Mouse (Mus musculus): ENCODE results near the gene Rpa3. TPM values are rescaled to one million over a fixed set of nuclear protein-coding genes. Genes with fewer than 3 reads are reported as not detected.
A peak's percentile ranks its signal among the peaks of the same experiment; 100 is the strongest.

Gene Rpa3
- polyA plus RNA-seq, 1 experiment from 2014 or later, result 71.1 TPM

GRCm38 (mm10) chr6:8274387-8275054 lies 15.5 kb upstream of the Rpa3 start:
- Histone ChIP-seq H3K36me3 (replicated peaks; ENCODE audit: insufficient read depth, low read length) (peaks cover 8% of the 10 kb centered on the region; the same call in 1 of the 2 replicates), H3K4me1 (ENCODE audit: insufficient read depth) (peaks cover 4% of the 10 kb centered on the region), H3K4me2 (ENCODE audit: low read depth, low read length) (no peak overlapping the region), H3K9me3 (ENCODE audit: low read length) (no peaks in the 10 kb centered on the region), H3K4me3 (ENCODE audit: low read depth, low read length) (no peak overlapping the region), H3K9ac (replicated peaks) (no peak overlapping the region), H3K27ac (ENCODE audit: low read depth) (0 out of 2 replicates have a peak overlapping the region, but pooled peaks have one; percentile 12), H3K27me3 (ENCODE audit: insufficient read depth, low read length) (no peaks in the 10 kb centered on the region)
- DNase-seq (peak; percentile 66), ATAC-seq (peak; percentile 59; the same call in 1 of the 2 replicates)
- TF ChIP-seq EP300 (IDR thresholded peaks at IDR 0.05; ENCODE audit: low read depth) (no peak), CTCF (IDR thresholded peaks at IDR 0.05; ENCODE audit: low read depth) (peak; percentile 82)
- WGBS (ENCODE audit: insufficient replicate concordance), result 32% methylated on average over 6 of the region's 6 CpGs

DNA sequence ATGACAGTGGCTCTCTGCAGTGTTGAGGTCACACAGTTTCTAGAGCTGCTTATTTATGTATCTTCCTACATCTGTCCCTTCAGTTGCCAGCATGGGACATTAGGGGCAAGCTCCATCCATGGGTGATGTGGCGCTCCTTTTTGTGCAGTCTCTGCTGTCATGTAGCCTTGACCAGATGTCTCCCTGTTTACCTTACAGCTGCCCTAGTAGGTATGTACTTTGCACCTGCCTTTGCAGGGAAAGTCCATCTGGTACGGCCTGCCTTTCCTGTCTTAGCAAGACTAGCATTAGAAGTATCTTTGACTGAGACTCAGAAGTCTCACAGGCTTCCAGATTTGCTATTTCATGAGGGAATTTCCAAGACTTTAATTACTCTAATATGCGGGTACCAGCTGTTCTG lies 12.1 kb upstream of the Rpa3 start:
- no peak for TF ChIP-seq EP300 (IDR thresholded peaks at IDR 0.05; ENCODE audit: low read depth)
- no peak for TF ChIP-seq CTCF (IDR thresholded peaks at IDR 0.05; ENCODE audit: low read depth)
- WGBS (ENCODE audit: insufficient replicate concordance), result 64% methylated on average over 3 of the region's 3 CpGs
- Histone ChIP-seq H3K27ac (ENCODE audit: low read depth) (peak overlapping the region; percentile 62), H3K9ac (replicated peaks) (no peak overlapping the region), H3K9me3 (ENCODE audit: low read length) (no peaks in the 10 kb centered on the region), H3K27me3 (ENCODE audit: insufficient read depth, low read length) (no peaks in the 10 kb centered on the region), H3K4me2 (ENCODE audit: low read depth, low read length) (no peak overlapping the region), H3K4me3 (ENCODE audit: low read depth, low read length) (no peak overlapping the region), H3K36me3 (replicated peaks; ENCODE audit: insufficient read depth, low read length) (peaks cover 2% of the 10 kb centered on the region; the same call in 1 of the 2 replicates), H3K4me1 (ENCODE audit: insufficient read depth) (peaks cover 6% of the 10 kb centered on the region)
- ATAC-seq (peak; percentile 80), DNase-seq (no peak)

- no peak for DNase-seq
- TF ChIP-seq CTCF (IDR thresholded peaks at IDR 0.05; ENCODE audit: low read depth) (no peak), EP300 (IDR thresholded peaks at IDR 0.05; ENCODE audit: low read depth) (no peak)
- Histone ChIP-seq H3K9ac (replicated peaks) (peak overlapping the region; percentile 69), H3K36me3 (replicated peaks; ENCODE audit: insufficient read depth, low read length) (0 out of 2 replicates have a peak, but pooled peaks cover 3% of the 10 kb centered on the region), H3K4me2 (ENCODE audit: low read depth, low read length) (peak overlapping the region; percentile 76), H3K4me1 (ENCODE audit: insufficient read depth) (peaks cover 9% of the 10 kb centered on the region; the same call in 1 of the 2 replicates), H3K9me3 (ENCODE audit: low read length) (no peaks in the 10 kb centered on the region), H3K27ac (ENCODE audit: low read depth) (peak overlapping the region; percentile 88), H3K27me3 (ENCODE audit: insufficient read depth, low read length) (no peaks in the 10 kb centered on the region), H3K4me3 (ENCODE audit: low read depth, low read length) (peak overlapping the region; percentile 86)
- no peak for ATAC-seq
- under 1% methylated on average over 8 of the region's 8 CpGs for WGBS (ENCODE audit: insufficient replicate concordance)
Observed at GRCm38 (mm10) chr6:8259667-8260044, 683 bp upstream of the Rpa3 start.

- Histone ChIP-seq H3K9ac (replicated peaks) (peak overlapping the region; percentile 71), H3K27me3 (ENCODE audit: insufficient read depth, low read length) (no peaks in the 10 kb centered on the region), H3K36me3 (replicated peaks; ENCODE audit: insufficient read depth, low read length) (peaks cover 5% of the 10 kb centered on the region; the same call in 1 of the 2 replicates), H3K9me3 (ENCODE audit: low read length) (no peaks in the 10 kb centered on the region), H3K27ac (ENCODE audit: low read depth) (peak overlapping the region; percentile 50), H3K4me1 (ENCODE audit: insufficient read depth) (peaks cover 9% of the 10 kb centered on the region; the same call in 1 of the 2 replicates), H3K4me2 (ENCODE audit: low read depth, low read length) (peak overlapping the region; percentile 80), H3K4me3 (ENCODE audit: low read depth, low read length) (peak overlapping the region; percentile 86)
- TF ChIP-seq CTCF (IDR thresholded peaks at IDR 0.05; ENCODE audit: low read depth) (no peak), EP300 (IDR thresholded peaks at IDR 0.05; ENCODE audit: low read depth) (no peak)
- WGBS (ENCODE audit: insufficient replicate concordance), result 2% methylated on average over 6 of the region's 6 CpGs
- DNase-seq (no peak), ATAC-seq (no peak)
Observed at GRCm38 (mm10) chr6:8258316-8258715, 657 bp downstream of the Rpa3 start.

DNA sequence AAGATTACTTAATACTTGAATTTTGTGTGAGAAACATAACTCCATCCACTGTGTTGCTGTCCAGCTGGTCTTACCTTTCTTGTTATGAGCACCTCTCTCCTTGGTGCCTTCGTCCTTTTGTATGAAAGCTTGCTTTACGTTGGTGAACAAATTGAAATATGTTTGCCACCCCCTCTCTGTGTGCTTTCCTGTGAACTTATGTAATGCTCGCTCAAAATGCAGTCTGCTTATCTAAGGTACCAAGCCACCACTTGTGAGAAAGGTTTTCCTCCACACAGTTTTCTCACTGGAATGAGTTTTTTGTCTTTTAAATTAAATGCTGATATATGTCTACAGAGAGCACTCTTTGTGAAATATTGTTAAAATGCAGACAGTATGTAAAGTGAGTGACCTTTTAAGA lies 30.4 kb downstream of the Rpa3 start:
- 80% methylated on average over 3 of the region's 3 CpGs for WGBS (ENCODE audit: insufficient replicate concordance)
- Histone ChIP-seq H3K4me3 (ENCODE audit: low read depth, low read length) (no peak overlapping the region), H3K4me1 (ENCODE audit: insufficient read depth) (no peaks in the 10 kb centered on the region), H3K27ac (ENCODE audit: low read depth) (no peak overlapping the region), H3K27me3 (ENCODE audit: insufficient read depth, low read length) (no peaks in the 10 kb centered on the region), H3K36me3 (replicated peaks; ENCODE audit: insufficient read depth, low read length) (peaks cover 49% of the 10 kb centered on the region), H3K9ac (replicated peaks) (no peak overlapping the region), H3K9me3 (ENCODE audit: low read length) (no peaks in the 10 kb centered on the region), H3K4me2 (ENCODE audit: low read depth, low read length) (no peak overlapping the region)
- DNase-seq (no peak), ATAC-seq (no peak)
- TF ChIP-seq CTCF (IDR thresholded peaks at IDR 0.05; ENCODE audit: low read depth), result no peak
- no peak for TF ChIP-seq EP300 (IDR thresholded peaks at IDR 0.05; ENCODE audit: low read depth)

DNA sequence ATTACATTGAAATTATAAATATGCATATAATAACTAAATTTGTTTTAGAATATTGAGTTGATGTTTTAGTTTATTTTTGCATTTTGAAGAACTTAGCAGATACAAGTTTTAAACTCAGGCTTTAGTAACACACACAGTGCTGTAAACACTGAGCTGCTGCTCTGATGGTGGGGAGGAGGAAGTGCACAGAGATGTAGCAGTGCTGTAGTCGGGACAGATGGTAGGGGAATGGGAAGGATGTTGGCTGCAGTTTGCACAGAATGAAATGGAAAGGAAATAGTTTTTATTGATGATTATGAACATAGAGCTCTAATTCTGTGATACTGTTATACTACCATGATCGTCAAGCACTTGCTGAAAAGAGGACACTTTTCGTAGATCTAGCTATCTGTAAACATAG lies 31.9 kb downstream of the Rpa3 start:
- no peak for TF ChIP-seq EP300 (IDR thresholded peaks at IDR 0.05; ENCODE audit: low read depth)
- TF ChIP-seq CTCF (IDR thresholded peaks at IDR 0.05; ENCODE audit: low read depth), result no peak
- no peak overlapping the region for H3K9ac ChIP-seq (replicated peaks)
- H3K4me1 ChIP-seq (ENCODE audit: insufficient read depth), result no peaks in the 10 kb centered on the region
- no peaks in the 10 kb centered on the region for H3K27me3 ChIP-seq (ENCODE audit: insufficient read depth, low read length)
- no peak overlapping the region for H3K4me3 ChIP-seq (ENCODE audit: low read depth, low read length)
- no peak overlapping the region for H3K4me2 ChIP-seq (ENCODE audit: low read depth, low read length)
- H3K27ac ChIP-seq (ENCODE audit: low read depth), result no peak overlapping the region
- peaks cover 39% of the 10 kb centered on the region for H3K36me3 ChIP-seq (replicated peaks; ENCODE audit: insufficient read depth, low read length)
- DNase-seq (no peak), ATAC-seq (no peak)
- H3K9me3 ChIP-seq (ENCODE audit: low read length), result no peaks in the 10 kb centered on the region
- WGBS (ENCODE audit: insufficient replicate concordance), result 74% methylated on average over 3 of the region's 3 CpGs

All from liver, postnatal 0 days (tissue).